Mouse (Mus musculus): ENCODE results near the gene Thsd7b. TPM values are rescaled to one million over a fixed set of nuclear protein-coding genes. Genes with fewer than 3 reads are reported as not detected.

The Thsd7b gene
- polyA plus RNA-seq, 1 experiment from 2014 or later, result 14.1 TPM

- H3K4me1 ChIP-seq, result no peaks in the 10 kb centered on the region
- no peak overlapping the region for H3K4me3 ChIP-seq
- no peak overlapping the region for H3K9ac ChIP-seq
- H3K4me2 ChIP-seq (replicated peaks), result no peak overlapping the region
- H3K27ac ChIP-seq, result no peak overlapping the region
- no peaks in the 10 kb centered on the region for H3K9me3 ChIP-seq
- H3K36me3 ChIP-seq, result no peaks in the 10 kb centered on the region
- H3K27me3 ChIP-seq, result no peaks in the 10 kb centered on the region
- ATAC-seq (ENCODE audit: insufficient number of reproducible peaks, insufficient read depth, low FRiP score, low TSS enrichment), result no peak
Observed at GRCm38 (mm10) chr1:130055012-130055411, 781.9 kb downstream of the Thsd7b start.

GRCm38 (mm10) chr1:130062105-130062504, 789.0 kb downstream of the Thsd7b start:
- H3K27me3 ChIP-seq, result no peaks in the 10 kb centered on the region
- H3K4me3 ChIP-seq, result no peak overlapping the region
- no peak overlapping the region for H3K9ac ChIP-seq
- no peak for ATAC-seq (ENCODE audit: insufficient number of reproducible peaks, insufficient read depth, low FRiP score, low TSS enrichment)
- H3K4me1 ChIP-seq, result no peaks in the 10 kb centered on the region
- H3K4me2 ChIP-seq (replicated peaks), result no peak overlapping the region
- H3K9me3 ChIP-seq, result no peaks in the 10 kb centered on the region
- no peaks in the 10 kb centered on the region for H3K36me3 ChIP-seq
- no peak overlapping the region for H3K27ac ChIP-seq

GRCm38 (mm10) chr1:130066193-130066959, 793.3 kb downstream of the Thsd7b start:
- H3K4me3 ChIP-seq, result no peak overlapping the region
- no peaks in the 10 kb centered on the region for H3K9me3 ChIP-seq
- 73% methylated on average over 3 of the region's 3 CpGs for WGBS
- H3K4me2 ChIP-seq (replicated peaks), result no peak overlapping the region
- H3K27me3 ChIP-seq, result no peaks in the 10 kb centered on the region
- H3K36me3 ChIP-seq, result no peaks in the 10 kb centered on the region
- H3K4me1 ChIP-seq, result no peaks in the 10 kb centered on the region
- no peak overlapping the region for H3K9ac ChIP-seq
- no peak overlapping the region for H3K27ac ChIP-seq
- no peak for ATAC-seq (ENCODE audit: insufficient number of reproducible peaks, insufficient read depth, low FRiP score, low TSS enrichment)

GRCm38 (mm10) chr1:130083788-130084187, 810.7 kb downstream of the Thsd7b start:
- WGBS, result 66% methylated on average over 2 of the region's 2 CpGs
- H3K4me1 ChIP-seq, result no peaks in the 10 kb centered on the region
- ATAC-seq (ENCODE audit: insufficient number of reproducible peaks, insufficient read depth, low FRiP score, low TSS enrichment), result no peak

GRCm38 (mm10) chr1:130085207-130085606, 812.1 kb downstream of the Thsd7b start:
- Histone ChIP-seq H3K27me3 (no peaks in the 10 kb centered on the region), H3K9me3 (no peaks in the 10 kb centered on the region), H3K4me3 (no peak overlapping the region), H3K27ac (no peak overlapping the region), H3K36me3 (no peaks in the 10 kb centered on the region), H3K4me1 (no peaks in the 10 kb centered on the region), H3K4me2 (replicated peaks) (no peak overlapping the region), H3K9ac (no peak overlapping the region)
- WGBS, result 71% methylated on average over 3 of the region's 3 CpGs
- no peak for ATAC-seq (ENCODE audit: insufficient number of reproducible peaks, insufficient read depth, low FRiP score, low TSS enrichment)

More at GRCm38 (mm10) chr1:130083788-130084187, 810.7 kb downstream of the Thsd7b start:
- Histone ChIP-seq H3K9ac (no peak overlapping the region), H3K4me2 (replicated peaks) (no peak overlapping the region), H3K27ac (no peak overlapping the region), H3K9me3 (no peaks in the 10 kb centered on the region), H3K36me3 (no peaks in the 10 kb centered on the region), H3K27me3 (no peaks in the 10 kb centered on the region), H3K4me3 (no peak overlapping the region)

DNA sequence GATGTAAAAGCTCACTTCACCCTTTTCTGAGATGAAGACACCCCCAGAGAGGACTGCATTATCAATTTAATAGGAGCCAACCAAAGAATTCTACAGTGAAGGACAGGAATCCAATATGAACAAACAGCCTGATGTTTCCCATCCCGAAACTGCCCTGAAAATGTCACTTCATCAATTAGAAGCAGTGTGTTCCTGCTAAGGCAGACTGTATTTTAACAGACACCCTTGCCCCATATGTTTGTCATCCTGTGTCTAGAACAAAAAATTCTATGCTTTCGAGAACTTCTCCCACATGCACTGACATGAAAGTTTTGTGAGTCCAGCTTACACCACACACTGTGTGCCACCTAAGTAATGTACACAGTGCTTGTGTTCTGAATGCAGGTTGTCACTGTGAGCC, 812.8 kb downstream of the Thsd7b start:
- no peaks in the 10 kb centered on the region for H3K4me1 ChIP-seq
- H3K27ac ChIP-seq, result no peak overlapping the region
- ATAC-seq (ENCODE audit: insufficient number of reproducible peaks, insufficient read depth, low FRiP score, low TSS enrichment), result no peak
- WGBS, result 83% methylated on average over 2 of the region's 2 CpGs
- H3K27me3 ChIP-seq, result no peaks in the 10 kb centered on the region
- H3K9ac ChIP-seq, result no peak overlapping the region
- no peak overlapping the region for H3K4me3 ChIP-seq
- H3K9me3 ChIP-seq, result no peaks in the 10 kb centered on the region
- H3K4me2 ChIP-seq (replicated peaks), result no peak overlapping the region
- no peaks in the 10 kb centered on the region for H3K36me3 ChIP-seq

GRCm38 (mm10) chr1:130099227-130099626, 826.1 kb downstream of the Thsd7b start:
- H3K9me3 ChIP-seq, result no peaks in the 10 kb centered on the region
- no peak overlapping the region for H3K4me2 ChIP-seq (replicated peaks)
- no peak for ATAC-seq (ENCODE audit: insufficient number of reproducible peaks, insufficient read depth, low FRiP score, low TSS enrichment)
- no peak overlapping the region for H3K27ac ChIP-seq
- no peaks in the 10 kb centered on the region for H3K27me3 ChIP-seq
- no peak overlapping the region for H3K9ac ChIP-seq
- no peaks in the 10 kb centered on the region for H3K4me1 ChIP-seq
- WGBS, result 82% methylated on average over 2 of the region's 2 CpGs
- no peaks in the 10 kb centered on the region for H3K36me3 ChIP-seq
- no peak overlapping the region for H3K4me3 ChIP-seq

DNA sequence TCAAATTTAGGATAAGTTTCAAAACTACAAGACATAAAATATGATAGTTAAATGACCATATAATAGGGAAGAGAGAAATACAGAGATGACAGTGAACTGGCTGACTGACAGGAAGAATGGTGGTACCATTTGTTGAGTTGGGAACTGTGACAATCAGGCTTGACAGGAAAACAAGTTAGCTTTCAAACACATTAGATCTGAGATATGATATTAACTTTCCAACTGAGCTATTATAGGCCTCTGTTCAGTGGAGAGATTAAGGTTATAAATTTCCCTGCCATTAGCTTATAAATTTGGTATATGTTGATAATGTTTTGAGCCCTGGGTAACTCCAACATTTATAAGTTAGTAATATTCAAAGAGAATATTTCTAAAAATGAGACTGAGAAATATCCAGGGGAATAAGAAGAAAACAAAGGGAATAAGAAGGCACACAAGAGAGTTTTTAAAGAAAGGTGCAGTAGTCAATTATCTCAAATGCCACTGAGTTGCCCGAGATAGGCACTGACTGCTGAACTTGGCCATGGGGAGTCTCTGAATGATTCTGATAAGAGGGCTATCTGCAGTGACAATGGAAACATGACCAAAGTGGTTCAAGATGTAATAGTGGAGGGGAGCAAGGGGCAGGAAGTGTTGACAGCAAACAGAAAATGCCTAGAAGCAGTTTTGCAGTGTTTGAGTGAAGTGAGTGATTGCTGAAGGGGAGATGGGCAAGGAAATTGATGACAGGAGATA, 839.6 kb downstream of the Thsd7b start:
- WGBS, result 74% methylated on average over 1 of the region's 1 CpGs

DNA sequence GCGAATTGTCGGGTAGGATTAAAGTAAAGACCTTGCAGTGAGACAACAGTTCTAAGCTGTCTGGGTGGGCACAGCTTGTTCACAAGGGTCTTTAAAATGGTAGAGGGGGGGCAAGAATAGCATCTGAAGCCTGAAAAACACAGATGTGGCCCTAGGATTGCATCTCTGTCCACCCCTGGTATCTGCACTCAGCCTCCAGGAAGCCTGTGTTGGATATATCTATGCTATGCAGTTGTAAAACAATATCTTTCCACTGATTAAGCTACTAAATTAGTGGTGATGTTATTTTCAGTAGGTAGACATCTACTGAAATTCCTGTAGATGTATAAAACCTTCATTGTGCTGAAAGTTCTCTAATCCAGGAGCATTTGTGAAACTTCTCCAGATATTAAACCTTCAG, 840.4 kb downstream of the Thsd7b start:
- Histone ChIP-seq H3K36me3 (no peaks in the 10 kb centered on the region), H3K4me3 (no peak overlapping the region), H3K27ac (no peak overlapping the region), H3K4me2 (replicated peaks) (no peak overlapping the region), H3K9me3 (no peaks in the 10 kb centered on the region), H3K4me1 (no peaks in the 10 kb centered on the region), H3K9ac (no peak overlapping the region), H3K27me3 (no peaks in the 10 kb centered on the region)
- no peak for ATAC-seq (ENCODE audit: insufficient number of reproducible peaks, insufficient read depth, low FRiP score, low TSS enrichment)
- 92% methylated on average over 2 of the region's 2 CpGs for WGBS

More for the DNA sequence above, 839.6 kb downstream of the Thsd7b start:
- Histone ChIP-seq H3K4me1 (no peaks in the 10 kb centered on the region), H3K9me3 (no peaks in the 10 kb centered on the region), H3K4me3 (no peak overlapping the region), H3K9ac (no peak overlapping the region), H3K36me3 (no peaks in the 10 kb centered on the region), H3K4me2 (replicated peaks) (no peak overlapping the region), H3K27ac (no peak overlapping the region), H3K27me3 (no peaks in the 10 kb centered on the region)
- ATAC-seq (ENCODE audit: insufficient number of reproducible peaks, insufficient read depth, low FRiP score, low TSS enrichment), result no peak

DNA sequence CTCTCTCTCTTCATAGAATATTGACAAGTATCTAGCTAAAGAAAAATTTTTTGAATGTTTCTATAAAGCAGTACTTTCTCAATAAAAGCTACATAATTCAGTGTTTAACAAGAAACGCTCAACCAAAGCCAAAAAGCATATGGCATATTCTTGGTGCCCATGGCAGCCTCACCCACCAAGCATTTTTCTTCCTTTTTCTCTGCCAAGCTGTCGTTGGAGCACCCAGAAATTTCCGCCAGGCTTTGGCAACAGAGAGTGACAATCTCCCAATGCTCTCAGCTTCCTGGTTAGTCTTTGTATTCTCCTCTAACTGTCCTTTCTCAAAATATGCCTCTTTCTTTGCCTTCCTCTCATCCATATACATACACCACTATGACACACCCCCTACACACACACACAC, 857.8 kb downstream of the Thsd7b start:
- H3K4me3 ChIP-seq, result no peak overlapping the region
- WGBS, result 88% methylated on average over 3 of the region's 3 CpGs
- H3K36me3 ChIP-seq, result no peaks in the 10 kb centered on the region
- no peaks in the 10 kb centered on the region for H3K9me3 ChIP-seq
- no peak overlapping the region for H3K4me2 ChIP-seq (replicated peaks)
- H3K27me3 ChIP-seq, result no peaks in the 10 kb centered on the region
- H3K9ac ChIP-seq, result no peak overlapping the region
- no peak overlapping the region for H3K27ac ChIP-seq
- no peaks in the 10 kb centered on the region for H3K4me1 ChIP-seq
- no peak for ATAC-seq (ENCODE audit: insufficient number of reproducible peaks, insufficient read depth, low FRiP score, low TSS enrichment)

- no peak overlapping the region for H3K4me2 ChIP-seq (replicated peaks)
- H3K27me3 ChIP-seq, result no peaks in the 10 kb centered on the region
- no peak overlapping the region for H3K4me3 ChIP-seq
- no peaks in the 10 kb centered on the region for H3K36me3 ChIP-seq
- H3K9me3 ChIP-seq, result no peaks in the 10 kb centered on the region
- H3K4me1 ChIP-seq, result no peaks in the 10 kb centered on the region
- ATAC-seq (ENCODE audit: insufficient number of reproducible peaks, insufficient read depth, low FRiP score, low TSS enrichment), result no peak
- no peak overlapping the region for H3K27ac ChIP-seq
- H3K9ac ChIP-seq, result no peak overlapping the region
Observed at GRCm38 (mm10) chr1:130166187-130166586, 893.1 kb downstream of the Thsd7b start.

GRCm38 (mm10) chr1:130167260-130167659, 894.2 kb downstream of the Thsd7b start:
- H3K9ac ChIP-seq, result no peak overlapping the region
- H3K4me3 ChIP-seq, result no peak overlapping the region
- H3K36me3 ChIP-seq, result no peaks in the 10 kb centered on the region
- no peak overlapping the region for H3K4me2 ChIP-seq (replicated peaks)
- no peak for ATAC-seq (ENCODE audit: insufficient number of reproducible peaks, insufficient read depth, low FRiP score, low TSS enrichment)
- no peaks in the 10 kb centered on the region for H3K4me1 ChIP-seq
- no peaks in the 10 kb centered on the region for H3K9me3 ChIP-seq
- H3K27me3 ChIP-seq, result no peaks in the 10 kb centered on the region
- 59% methylated on average over 2 of the region's 2 CpGs for WGBS
- no peak overlapping the region for H3K27ac ChIP-seq
